Mouse (Mus musculus): ENCODE data around the gene Kcnh4. TPM values are rescaled to one million over a fixed set of nuclear protein-coding genes. Genes with fewer than 3 reads are reported as not detected.

Kcnh4 gene
- polyA plus RNA-seq, 1 experiment from 2014 or later, result 0.18 TPM

DNA sequence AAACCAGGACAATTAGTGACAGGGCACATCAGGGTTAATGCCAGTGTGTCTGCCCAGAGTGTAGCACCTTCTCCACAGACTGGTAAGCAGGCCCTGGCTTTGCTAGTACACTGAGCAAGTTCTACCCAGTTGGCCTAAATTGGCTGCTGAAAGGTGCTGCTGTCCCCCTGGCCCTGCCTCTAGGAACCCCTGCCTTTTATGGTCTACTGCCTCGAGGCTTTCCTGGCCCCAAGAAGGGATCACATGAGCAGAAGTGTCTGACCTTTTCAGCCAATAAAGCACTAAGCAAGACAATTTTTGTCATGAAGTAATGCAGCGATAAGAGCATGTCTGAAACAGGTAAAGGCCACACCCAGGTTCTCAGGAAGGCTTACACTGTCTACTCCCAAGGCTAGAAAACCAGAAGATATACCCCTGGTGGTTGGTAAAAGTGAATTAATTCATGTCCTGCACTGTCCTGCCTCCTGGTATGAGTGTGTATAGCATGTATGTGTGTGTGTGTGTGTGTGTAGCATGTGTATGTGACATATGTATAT lies 37.2 kb downstream of the Kcnh4 start:
- Histone ChIP-seq H3K4me2 (replicated peaks) (no peak overlapping the region), H3K27ac (peak overlapping the region; percentile 23; the same call in 1 of the 2 replicates), H3K9ac (no peak overlapping the region), H3K36me3 (0 out of 2 replicates have a peak, but pooled peaks cover 8% of the 10 kb centered on the region), H3K4me1 (replicated peaks) (peaks cover 32% of the 10 kb centered on the region), H3K9me3 (no peaks in the 10 kb centered on the region), H3K4me3 (replicated peaks) (no peak overlapping the region), H3K27me3 (replicated peaks) (no peaks in the 10 kb centered on the region)
- ATAC-seq, result peak; percentile 56
- 36% methylated on average over 2 of the region's 2 CpGs for WGBS

GRCm38 (mm10) chr11:100721776-100722492 lies 37.8 kb downstream of the Kcnh4 start:
- WGBS, result 56% methylated on average over 8 of the region's 8 CpGs
- Histone ChIP-seq H3K4me2 (replicated peaks) (no peak overlapping the region), H3K4me3 (replicated peaks) (no peak overlapping the region), H3K27ac (peak overlapping the region; percentile 23), H3K27me3 (replicated peaks) (no peaks in the 10 kb centered on the region), H3K36me3 (0 out of 2 replicates have a peak, but pooled peaks cover 11% of the 10 kb centered on the region), H3K9me3 (no peaks in the 10 kb centered on the region), H3K4me1 (replicated peaks) (peaks cover 32% of the 10 kb centered on the region), H3K9ac (no peak overlapping the region)
- 0 out of 2 replicates have a peak, but pooled peaks have one; percentile 15 for ATAC-seq

GRCm38 (mm10) chr11:100721254-100721653 lies 38.5 kb downstream of the Kcnh4 start:
- Histone ChIP-seq H3K9ac (no peak overlapping the region), H3K36me3 (0 out of 2 replicates have a peak, but pooled peaks cover 15% of the 10 kb centered on the region), H3K4me2 (replicated peaks) (no peak overlapping the region), H3K27ac (peak overlapping the region; percentile 18), H3K27me3 (replicated peaks) (no peaks in the 10 kb centered on the region), H3K9me3 (no peaks in the 10 kb centered on the region), H3K4me3 (replicated peaks) (no peak overlapping the region), H3K4me1 (replicated peaks) (peaks cover 32% of the 10 kb centered on the region)
- WGBS, result 63% methylated on average over 4 of the region's 4 CpGs
- ATAC-seq, result no peak

DNA sequence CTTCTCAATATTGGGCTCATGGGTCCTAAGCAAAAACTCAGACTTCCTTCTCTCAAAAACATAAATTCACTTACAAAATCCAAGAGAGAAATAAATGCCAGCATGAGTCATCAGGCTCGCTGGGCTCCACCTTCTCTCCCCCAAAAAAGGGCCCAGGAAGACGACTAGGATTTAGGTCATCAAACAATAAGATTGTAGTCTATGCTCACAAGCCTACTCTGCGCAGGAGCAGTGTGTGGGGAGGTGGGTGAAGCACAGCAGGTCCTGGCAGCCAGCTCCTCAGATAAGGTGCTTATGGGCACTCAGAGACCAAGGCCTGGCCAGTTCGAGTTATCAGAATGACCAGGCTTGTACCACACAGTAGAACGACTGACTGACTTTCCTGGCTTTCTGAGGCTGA lies 39.4 kb downstream of the Kcnh4 start:
- no peak overlapping the region for H3K4me2 ChIP-seq (replicated peaks)
- H3K9ac ChIP-seq, result no peak overlapping the region
- 74% methylated on average over 5 of the region's 5 CpGs for WGBS
- no peaks in the 10 kb centered on the region for H3K9me3 ChIP-seq
- ATAC-seq, result no peak
- H3K4me1 ChIP-seq (replicated peaks), result peaks cover 31% of the 10 kb centered on the region
- H3K27me3 ChIP-seq (replicated peaks), result no peaks in the 10 kb centered on the region
- H3K27ac ChIP-seq, result no peak overlapping the region
- no peak overlapping the region for H3K4me3 ChIP-seq (replicated peaks)
- H3K36me3 ChIP-seq, result peaks cover 22% of the 10 kb centered on the region

GRCm38 (mm10) chr11:100719893-100720292 lies 39.8 kb downstream of the Kcnh4 start:
- H3K4me1 ChIP-seq (replicated peaks), result peaks cover 26% of the 10 kb centered on the region
- no peak for ATAC-seq
- no peak overlapping the region for H3K4me3 ChIP-seq (replicated peaks)
- H3K36me3 ChIP-seq, result peaks cover 23% of the 10 kb centered on the region
- H3K9me3 ChIP-seq, result no peaks in the 10 kb centered on the region
- H3K27me3 ChIP-seq (replicated peaks), result no peaks in the 10 kb centered on the region
- no peak overlapping the region for H3K27ac ChIP-seq
- 88% methylated on average over 11 of the region's 11 CpGs for WGBS
- no peak overlapping the region for H3K4me2 ChIP-seq (replicated peaks)
- H3K9ac ChIP-seq, result no peak overlapping the region

DNA sequence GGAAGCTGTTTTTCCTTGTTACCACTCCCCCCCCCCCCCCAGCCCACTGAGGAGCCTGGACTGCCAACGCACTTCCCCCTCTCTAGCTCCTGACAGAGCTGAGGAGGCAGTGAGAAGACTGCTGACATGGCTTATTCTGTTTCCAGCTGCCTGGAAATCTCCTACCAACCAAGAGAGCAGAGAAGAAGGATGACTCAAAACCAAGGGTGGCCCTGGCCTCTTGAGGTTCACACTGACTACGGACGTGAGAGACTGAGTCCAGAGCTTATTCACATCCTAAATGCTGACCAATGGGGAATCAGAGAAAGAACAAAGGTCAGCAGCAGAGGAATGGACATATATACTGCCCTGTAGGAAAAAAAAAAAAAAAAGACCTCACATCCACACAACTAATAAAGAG lies 40.4 kb downstream of the Kcnh4 start:
- Histone ChIP-seq H3K4me2 (replicated peaks) (no peak overlapping the region), H3K4me1 (replicated peaks) (peaks cover 20% of the 10 kb centered on the region), H3K9ac (no peak overlapping the region), H3K4me3 (replicated peaks) (no peak overlapping the region), H3K36me3 (peaks cover 23% of the 10 kb centered on the region), H3K9me3 (no peaks in the 10 kb centered on the region), H3K27ac (no peak overlapping the region), H3K27me3 (replicated peaks) (no peaks in the 10 kb centered on the region)
- ATAC-seq, result no peak
- 73% methylated on average over 3 of the region's 3 CpGs for WGBS

- no peaks in the 10 kb centered on the region for H3K9me3 ChIP-seq
- peaks cover 23% of the 10 kb centered on the region for H3K36me3 ChIP-seq
- H3K9ac ChIP-seq, result no peak overlapping the region
- ATAC-seq, result no peak
- 88% methylated on average over 4 of the region's 4 CpGs for WGBS
- H3K27ac ChIP-seq, result no peak overlapping the region
- no peaks in the 10 kb centered on the region for H3K27me3 ChIP-seq (replicated peaks)
- H3K4me1 ChIP-seq (replicated peaks), result peaks cover 20% of the 10 kb centered on the region
- no peak overlapping the region for H3K4me2 ChIP-seq (replicated peaks)
- H3K4me3 ChIP-seq (replicated peaks), result no peak overlapping the region
Measured at GRCm38 (mm10) chr11:100718866-100719265, 40.9 kb downstream of the Kcnh4 start.

GRCm38 (mm10) chr11:100718462-100718861 lies 41.3 kb downstream of the Kcnh4 start:
- 97% methylated on average over 6 of the region's 7 CpGs for WGBS
- no peak overlapping the region for H3K4me2 ChIP-seq (replicated peaks)
- H3K4me3 ChIP-seq (replicated peaks), result no peak overlapping the region
- H3K36me3 ChIP-seq, result peaks cover 23% of the 10 kb centered on the region
- H3K9me3 ChIP-seq, result no peaks in the 10 kb centered on the region
- no peak overlapping the region for H3K27ac ChIP-seq
- H3K27me3 ChIP-seq (replicated peaks), result no peaks in the 10 kb centered on the region
- no peak overlapping the region for H3K9ac ChIP-seq
- ATAC-seq, result no peak
- H3K4me1 ChIP-seq (replicated peaks), result peaks cover 24% of the 10 kb centered on the region

DNA sequence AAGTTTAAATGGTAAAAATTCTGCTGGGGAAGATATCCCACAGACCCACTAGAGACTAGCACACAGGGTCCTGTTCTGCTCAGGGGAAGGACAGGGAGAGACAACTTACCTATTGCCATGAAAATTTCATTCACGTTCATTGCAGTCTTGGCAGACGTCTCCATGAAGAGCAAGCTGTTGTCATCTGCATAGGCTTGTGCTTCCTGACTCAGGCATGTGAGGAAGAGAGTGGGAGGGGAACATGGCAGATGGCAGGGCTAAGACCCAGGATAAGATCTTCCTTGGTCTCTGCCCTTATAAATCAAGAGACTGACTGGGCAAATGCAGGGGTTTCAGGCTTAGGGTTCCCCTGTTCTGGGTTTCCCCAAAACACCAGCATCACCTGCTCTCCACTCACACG lies 43.1 kb downstream of the Kcnh4 start:
- WGBS, result 81% methylated on average over 3 of the region's 3 CpGs
- peaks cover 22% of the 10 kb centered on the region for H3K4me1 ChIP-seq (replicated peaks)
- H3K4me2 ChIP-seq (replicated peaks), result no peak overlapping the region
- ATAC-seq, result no peak
- H3K36me3 ChIP-seq, result peaks cover 23% of the 10 kb centered on the region
- no peaks in the 10 kb centered on the region for H3K9me3 ChIP-seq
- no peaks in the 10 kb centered on the region for H3K27me3 ChIP-seq (replicated peaks)
- no peak overlapping the region for H3K27ac ChIP-seq
- no peak overlapping the region for H3K9ac ChIP-seq
- no peak overlapping the region for H3K4me3 ChIP-seq (replicated peaks)

GRCm38 (mm10) chr11:100714948-100715347 lies 44.8 kb downstream of the Kcnh4 start:
- Histone ChIP-seq H3K27ac (no peak overlapping the region), H3K9me3 (no peaks in the 10 kb centered on the region), H3K9ac (no peak overlapping the region), H3K36me3 (peaks cover 26% of the 10 kb centered on the region), H3K4me3 (replicated peaks) (no peak overlapping the region), H3K27me3 (replicated peaks) (no peaks in the 10 kb centered on the region), H3K4me2 (replicated peaks) (no peak overlapping the region), H3K4me1 (replicated peaks) (peaks cover 21% of the 10 kb centered on the region)
- 93% methylated on average over 6 of the region's 6 CpGs for WGBS
- ATAC-seq, result no peak

GRCm38 (mm10) chr11:100714534-100714915 lies 45.2 kb downstream of the Kcnh4 start:
- no peak for ATAC-seq
- H3K36me3 ChIP-seq, result peaks cover 28% of the 10 kb centered on the region
- no peak overlapping the region for H3K4me3 ChIP-seq (replicated peaks)

GRCm38 (mm10) chr11:100713735-100714533 lies 45.8 kb downstream of the Kcnh4 start, which contains the start of gene Hspb9:
TSS of gene Hspb9 (plus strand) at chr11:100713850.
- ATAC-seq, result peak; percentile 19; the same call in 1 of the 2 replicates
- 13% methylated on average over 38 of the region's 38 CpGs for WGBS
- peak within 1 kb of the TSS; percentile 17; the same call in 1 of the 2 replicates for H3K9ac ChIP-seq

More at GRCm38 (mm10) chr11:100714534-100714915, 45.2 kb downstream of the Kcnh4 start:
- Histone ChIP-seq H3K27me3 (replicated peaks) (no peaks in the 10 kb centered on the region), H3K9ac (no peak overlapping the region), H3K27ac (peak overlapping the region; percentile 52; the same call in 1 of the 2 replicates), H3K4me1 (replicated peaks) (peaks cover 21% of the 10 kb centered on the region), H3K4me2 (replicated peaks) (peak overlapping the region; percentile 62), H3K9me3 (no peaks in the 10 kb centered on the region)
- WGBS, result 53% methylated on average over 6 of the region's 6 CpGs

More at GRCm38 (mm10) chr11:100713735-100714533, 45.8 kb downstream of the Kcnh4 start, which contains the start of gene Hspb9:
- Histone ChIP-seq H3K4me1 (replicated peaks) (peaks cover 21% of the 10 kb centered on the region), H3K36me3 (peaks cover 34% of the 10 kb centered on the region), H3K4me2 (replicated peaks) (peak within 1 kb of the TSS; percentile 62), H3K4me3 (replicated peaks) (peak within 1 kb of the TSS; percentile 21), H3K27ac (peak within 1 kb of the TSS; percentile 52), H3K27me3 (replicated peaks) (no peaks in the 10 kb centered on the region), H3K9me3 (no peaks in the 10 kb centered on the region)
